Mouse (Mus musculus) E14TG2a.4 (cell line): ENCODE data around the gene Rtf2.

Experiments
- H3K27me3 ChIP-seq: 2 replicates; pipeline ENCODE4 v1.6.1; 2014; ENCODE audit warnings: low read length, control low read depth; ENCODE audit not compliant: insufficient read depth
- H3K36me3 ChIP-seq: 2 replicates; pipeline ENCODE4 v1.6.1; 2014; ENCODE audit warnings: low read length, control low read depth; ENCODE audit not compliant: insufficient read depth
- H3K4me1 ChIP-seq: replicated peaks from 2 replicates; pipeline ENCODE4 v1.6.1; 2014; ENCODE audit warnings: low read depth, low read length, control low read depth
- H3K4me3 ChIP-seq: replicated peaks from 2 replicates; pipeline ENCODE4 v1.5.1; 2014; ENCODE audit warnings: mild to moderate bottlenecking, low read length
- H3K9me3 ChIP-seq: 2 replicates; pipeline ENCODE4 v1.6.1; 2014; ENCODE audit warnings: low read length, control low read depth
- CTCF ChIP-seq: conservative IDR thresholded peaks from 2 replicates; pipeline ENCODE4 v1.5.1; 2014; ENCODE audit warnings: low read length
- NANOG ChIP-seq: IDR thresholded peaks from 2 replicates; pipeline ENCODE4 v1.6.1; 2014; ENCODE audit warnings: borderline replicate concordance, low read length, mixed read lengths
- POU5F1 ChIP-seq: IDR thresholded peaks from 2 replicates; pipeline ENCODE4 v1.6.1; 2014; ENCODE audit warnings: low read length, borderline replicate concordance

Rtf2 gene

DNA sequence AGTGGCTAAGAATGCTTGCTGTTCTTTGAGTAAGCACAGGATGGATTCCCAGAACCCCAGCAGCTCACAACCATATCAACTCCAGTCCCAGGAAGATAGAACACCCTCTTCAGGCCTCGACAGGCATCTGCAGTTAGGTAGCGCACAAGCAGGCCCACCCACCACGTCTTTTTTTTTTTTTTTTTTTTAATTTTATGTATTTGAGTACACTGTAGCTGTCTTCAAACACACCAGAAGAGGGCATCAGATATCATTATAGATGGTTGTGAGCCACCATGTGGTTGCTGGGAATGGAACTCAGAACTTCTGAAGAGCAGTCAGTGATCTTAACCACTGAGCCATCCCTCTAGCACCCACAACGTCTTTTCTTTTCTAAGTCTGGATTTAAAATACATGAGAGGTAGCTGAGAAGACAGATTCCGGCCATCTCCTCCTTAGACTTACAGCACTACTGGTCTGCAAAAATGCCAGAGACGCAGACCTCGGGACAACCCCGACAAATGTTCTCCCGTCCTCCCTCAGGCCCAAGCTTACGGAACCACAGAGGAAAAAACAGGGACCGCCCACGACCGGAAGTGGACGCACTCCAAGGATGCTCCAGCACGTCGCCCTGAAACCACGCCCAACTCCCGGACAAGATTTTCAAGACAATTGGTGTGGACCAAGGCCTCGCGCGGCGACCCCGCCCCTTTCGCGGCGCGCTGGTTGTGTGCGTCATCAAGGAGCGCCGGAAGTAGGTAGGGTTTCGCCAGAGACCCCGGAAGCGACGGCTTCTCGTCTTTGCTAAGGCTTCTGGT, at the start of gene Rtf2:
TSS of gene Rtf2 (plus strand) at position 714 of the 797 bp plus-strand sequence.
- Histone ChIP-seq H3K27me3 (no peaks in the 10 kb centered on the region), H3K4me1 (peaks cover 27% of the 10 kb centered on the region), H3K4me3 (peak within 1 kb of the TSS; percentile 92), H3K9me3 (no peaks in the 10 kb centered on the region), H3K36me3 (peaks cover 12% of the 10 kb centered on the region)
- TF ChIP-seq CTCF: no peak
- no peak for TF ChIP-seq POU5F1

DNA sequence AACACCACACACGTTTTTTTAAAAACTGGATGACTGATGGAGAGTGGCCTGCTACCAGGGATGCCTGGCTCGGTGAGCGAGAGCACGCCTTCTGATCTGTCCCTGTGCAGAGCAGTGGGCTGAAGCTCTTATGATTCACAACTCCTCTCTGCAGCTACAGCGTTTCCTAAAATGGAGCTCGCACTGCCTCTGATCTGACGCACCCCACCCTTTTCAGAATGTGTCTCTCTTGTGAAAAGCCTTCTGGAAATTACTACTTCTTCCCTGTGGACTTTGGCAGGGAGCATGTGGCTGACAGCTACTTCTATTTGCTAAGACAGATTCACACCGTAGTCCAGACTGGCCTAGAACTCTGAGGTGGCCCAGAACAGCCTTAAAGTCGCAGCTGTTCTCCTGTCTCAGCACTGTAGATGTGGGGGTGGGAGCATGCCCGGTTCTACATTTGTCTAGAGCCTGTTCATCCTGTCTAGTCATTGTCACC, 48.3 kb upstream of the Rtf2 start:
- Histone ChIP-seq H3K4me1 (peaks cover 62% of the 10 kb centered on the region), H3K36me3 (no peaks in the 10 kb centered on the region), H3K9me3 (no peaks in the 10 kb centered on the region), H3K4me3 (no peak overlapping the region), H3K27me3 (no peaks in the 10 kb centered on the region)
- TF ChIP-seq POU5F1 (no peak), NANOG (no peak), CTCF (no peak)

DNA sequence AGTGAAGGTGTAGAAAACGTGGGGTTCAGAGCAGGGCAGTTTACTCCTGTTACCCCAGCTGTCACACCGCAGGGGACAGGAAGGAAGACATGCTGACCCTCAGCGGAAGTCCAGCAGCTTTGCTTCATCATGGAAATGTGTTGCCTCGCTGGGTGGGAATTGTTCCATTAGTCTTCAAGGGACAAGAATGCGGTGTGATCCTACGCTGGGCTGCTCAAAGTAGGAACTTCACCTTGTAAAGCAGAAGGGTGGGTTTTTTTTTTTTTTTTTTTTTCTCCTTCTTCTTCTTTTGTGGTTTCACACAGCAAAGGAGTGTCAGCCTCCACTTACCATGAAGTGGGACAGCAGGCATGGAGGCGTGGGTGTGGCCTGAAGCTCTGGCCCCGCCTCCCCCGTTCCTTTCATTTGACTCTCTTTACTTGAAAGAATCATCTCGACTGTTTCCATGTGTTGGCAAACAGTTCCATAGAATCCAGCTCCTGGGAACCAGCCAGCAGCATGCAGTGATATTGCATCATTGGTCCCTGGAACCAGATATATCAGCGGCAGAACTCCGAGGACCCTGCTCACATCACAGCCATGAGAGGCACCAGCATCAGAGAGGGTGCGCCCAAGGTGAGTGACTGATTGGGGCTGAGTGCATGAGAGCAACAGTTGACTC, 46.8 kb upstream of the Rtf2 start, which contains the start of gene Cass4:
TSS of gene Cass4 (plus strand) at position 404 of the 661 bp plus-strand sequence.
- Histone ChIP-seq H3K4me3 (peak within 1 kb of the TSS; percentile 68), H3K4me1 (peaks cover 70% of the 10 kb centered on the region), H3K9me3 (no peaks in the 10 kb centered on the region), H3K36me3 (no peaks in the 10 kb centered on the region), H3K27me3 (no peaks in the 10 kb centered on the region)
- TF ChIP-seq NANOG: 0 out of 2 replicates have a peak, but pooled peaks have one; percentile 16
- no peak for TF ChIP-seq POU5F1
- no peak for TF ChIP-seq CTCF

DNA sequence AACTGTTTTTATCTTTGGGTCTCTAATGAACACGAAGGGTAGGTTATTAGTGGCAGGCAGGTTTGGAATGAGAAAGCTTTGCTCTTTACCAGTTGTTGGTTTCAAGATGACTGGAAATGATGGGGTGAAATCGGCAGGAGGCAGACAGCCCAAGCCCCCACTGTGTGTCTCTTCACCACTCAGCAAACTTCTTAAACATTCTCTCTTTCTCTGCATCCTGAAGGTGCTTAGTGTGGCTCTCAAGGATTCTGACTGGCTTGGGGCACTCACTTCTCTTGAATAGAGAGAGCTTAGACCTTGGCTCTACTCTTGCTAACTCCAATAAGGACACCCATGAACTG, 46.3 kb upstream of the Rtf2 start:
- TF ChIP-seq POU5F1 (no peak), CTCF (no peak), NANOG (no peak)
- Histone ChIP-seq H3K4me3 (peak overlapping the region; percentile 68), H3K4me1 (peaks cover 75% of the 10 kb centered on the region), H3K27me3 (no peaks in the 10 kb centered on the region), H3K36me3 (no peaks in the 10 kb centered on the region), H3K9me3 (no peaks in the 10 kb centered on the region)

DNA sequence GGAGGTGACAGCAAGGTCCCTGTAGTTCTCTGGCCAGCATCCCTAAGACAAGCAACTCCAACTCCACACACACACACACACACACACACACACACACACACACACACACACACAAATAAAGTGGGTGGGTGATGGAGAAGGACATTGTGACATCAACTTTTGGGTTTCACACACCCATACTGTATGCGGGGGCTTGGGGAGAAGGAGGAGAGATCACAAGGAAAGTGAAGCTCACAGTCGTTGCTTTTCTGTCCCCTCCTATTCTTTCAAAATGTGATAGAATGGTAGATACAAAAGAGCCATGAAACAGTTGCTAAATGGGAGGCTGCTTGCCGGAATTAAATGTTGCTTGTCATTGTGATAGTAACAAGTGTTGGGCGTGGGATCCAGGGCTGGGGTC, 45.7 kb upstream of the Rtf2 start:
- TF ChIP-seq POU5F1 (no peak), NANOG (no peak), CTCF (no peak)
- Histone ChIP-seq H3K27me3 (no peaks in the 10 kb centered on the region), H3K36me3 (no peaks in the 10 kb centered on the region), H3K4me3 (peak overlapping the region; percentile 68), H3K4me1 (peaks cover 82% of the 10 kb centered on the region), H3K9me3 (no peaks in the 10 kb centered on the region)

DNA sequence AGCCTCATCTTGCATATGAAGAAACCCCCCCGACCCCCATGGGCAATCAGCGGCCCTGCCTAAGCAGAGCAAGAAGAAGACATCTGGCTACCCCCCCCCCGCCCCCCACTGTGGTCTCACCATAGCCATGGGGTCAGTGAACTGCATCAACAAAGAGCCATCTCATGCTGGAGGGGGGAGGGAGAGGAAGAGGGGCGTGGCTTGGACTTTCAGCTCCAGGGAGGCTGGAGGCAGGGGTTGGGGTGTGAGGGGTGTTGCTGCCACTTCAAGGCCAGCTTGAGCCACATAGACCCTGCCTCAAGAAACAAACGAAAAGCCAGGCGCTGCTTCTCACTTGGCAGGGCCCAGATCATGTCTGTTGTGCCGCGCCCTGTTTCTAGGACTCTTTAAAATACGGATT, 44.4 kb upstream of the Rtf2 start:
- Histone ChIP-seq H3K27me3 (no peaks in the 10 kb centered on the region), H3K9me3 (no peaks in the 10 kb centered on the region), H3K4me1 (peaks cover 84% of the 10 kb centered on the region), H3K36me3 (no peaks in the 10 kb centered on the region), H3K4me3 (peak overlapping the region; percentile 20; the same call in 1 of the 2 replicates)
- TF ChIP-seq CTCF (no peak), POU5F1 (no peak), NANOG (no peak)

DNA sequence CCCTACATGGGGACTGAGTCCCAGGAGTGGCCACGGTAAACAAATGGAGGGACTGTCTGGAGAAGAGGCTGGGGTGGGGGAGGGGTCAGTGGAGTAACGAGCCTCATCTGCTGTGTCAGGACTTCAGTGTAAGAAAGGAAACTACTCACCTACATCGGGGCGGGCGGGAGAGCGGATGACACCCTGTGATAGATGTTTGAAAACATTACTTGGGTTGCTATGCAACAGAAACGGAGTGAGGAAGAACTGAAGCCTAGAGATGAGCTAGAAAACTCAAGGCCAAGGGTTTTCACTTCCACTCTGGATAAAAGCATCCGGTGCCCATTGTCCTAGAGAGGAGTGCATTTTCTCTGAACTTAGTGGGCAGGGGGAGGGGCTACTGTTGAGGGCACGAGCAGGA, 40.5 kb upstream of the Rtf2 start:
- 0 out of 2 replicates have a peak overlapping the region, but pooled peaks have one; percentile 7 for H3K4me3 ChIP-seq
- no peaks in the 10 kb centered on the region for H3K9me3 ChIP-seq
- 0 out of 2 replicates have a peak, but pooled peaks cover 2% of the 10 kb centered on the region for H3K27me3 ChIP-seq
- TF ChIP-seq POU5F1: no peak
- peaks cover 73% of the 10 kb centered on the region for H3K4me1 ChIP-seq
- no peaks in the 10 kb centered on the region for H3K36me3 ChIP-seq

DNA sequence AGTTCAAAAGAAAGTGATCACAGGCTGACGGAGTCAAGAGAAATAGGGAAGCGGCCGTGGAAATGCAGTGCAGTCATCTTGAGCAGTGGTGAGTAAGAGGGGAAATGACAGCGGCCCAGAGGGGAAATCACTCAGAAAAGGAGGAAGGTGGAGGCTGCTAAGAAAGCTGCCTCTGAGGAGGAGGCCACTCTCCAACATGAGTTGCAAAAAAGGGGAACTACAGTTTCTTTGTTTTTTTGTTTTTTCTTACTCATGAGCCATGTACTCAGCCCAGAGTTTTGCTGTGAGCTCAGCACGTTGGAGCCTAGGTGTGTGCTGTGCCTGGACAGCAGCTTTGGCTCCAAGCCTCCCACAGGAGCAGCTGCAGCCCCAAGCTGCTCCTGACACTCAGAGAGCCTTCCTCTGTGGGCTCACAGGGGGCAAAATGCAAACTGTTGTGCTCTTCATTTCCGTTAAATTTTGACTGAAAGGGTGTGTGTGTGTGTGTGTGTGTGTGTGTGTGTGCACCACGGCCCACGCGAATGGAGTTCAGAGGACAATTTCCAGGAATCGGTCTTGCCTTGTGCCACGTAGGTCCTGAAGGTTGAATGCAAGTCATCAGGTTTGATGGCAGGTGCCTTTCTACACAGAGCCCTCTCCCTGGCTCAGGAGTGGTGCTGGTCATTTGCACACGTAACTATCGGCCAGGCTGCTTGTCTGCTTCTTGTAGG, 39.1 kb upstream of the Rtf2 start:
- no peak overlapping the region for H3K4me3 ChIP-seq
- H3K4me1 ChIP-seq: peaks cover 61% of the 10 kb centered on the region
- TF ChIP-seq NANOG: no peak
- no peak for TF ChIP-seq POU5F1
- no peak for TF ChIP-seq CTCF
- no peaks in the 10 kb centered on the region for H3K9me3 ChIP-seq
- no peaks in the 10 kb centered on the region for H3K36me3 ChIP-seq
- H3K27me3 ChIP-seq: 0 out of 2 replicates have a peak, but pooled peaks cover 2% of the 10 kb centered on the region
